Mouse (Mus musculus) midbrain, embryonic 10.5 days (tissue): ENCODE data around the gene Tsfm. TPM values are rescaled to one million over a fixed set of nuclear protein-coding genes. Genes with fewer than 3 reads are reported as not detected.
A peak's percentile ranks its signal among the peaks of the same experiment; 100 is the strongest.
"Not testable (repeated sequence)": the region's sequence is repeated elsewhere in the genome, so short reads cannot be mapped to it uniquely, and the experiment has no call there.

Experiments used
- DNase-seq: peaks from one replicate; pipeline ENCODE4 v3.0.0-alpha.2; 2017; ENCODE audit warnings: low spot score
- H3K27ac ChIP-seq: fragments of 300-500 bp; sonication (generic); replicated peaks from 2 replicates; pipeline ENCODE4 v1.5.1; 2016; ENCODE audit warnings: mild to moderate bottlenecking
- H3K27me3 ChIP-seq: fragments of 300-500 bp; sonication (generic); 2 replicates; pipeline ENCODE4 v1.6.1; 2016; ENCODE audit warnings: low read depth, mild to moderate bottlenecking; ENCODE audit not compliant: poor library complexity, severe bottlenecking
- H3K36me3 ChIP-seq: fragments of 300-500 bp; sonication (generic); 2 replicates; pipeline ENCODE4 v1.6.1; 2016; ENCODE audit warnings: mild to moderate bottlenecking, moderate library complexity
- H3K4me1 ChIP-seq: fragments of 300-500 bp; sonication (generic); 2 replicates; pipeline ENCODE4 v1.6.1; 2016
- H3K4me3 ChIP-seq: fragments of 300-500 bp; sonication (generic); 2 replicates; pipeline ENCODE4 v1.5.1; 2016; ENCODE audit warnings: mild to moderate bottlenecking, moderate library complexity
- H3K9me3 ChIP-seq: fragments of 300-500 bp; sonication (generic); replicated peaks from 2 replicates; pipeline ENCODE4 v1.6.1; 2016; ENCODE audit warnings: mild to moderate bottlenecking
- WGBS: fragments of 180-500 bp; shearing (Covaris S2); methylation state at CpG from one replicate; pipeline ENCODE4 v1.1.7; 2016; 5-methylcytosine and 5-hydroxymethylcytosine counted together
- polyA plus RNA-seq: library from polyadenylated mRNA; unstranded; fragments of >200 nt; fragmentation: Nextera tagmentation; extraction: Ambion mirVana; gene quantifications from 2 replicates; pipeline ENCODE4 v1.2.1, GENCODE M21; 2016

The Tsfm gene
- polyA plus RNA-seq, 1 experiment from 2014 or later, result 107 TPM

DNA sequence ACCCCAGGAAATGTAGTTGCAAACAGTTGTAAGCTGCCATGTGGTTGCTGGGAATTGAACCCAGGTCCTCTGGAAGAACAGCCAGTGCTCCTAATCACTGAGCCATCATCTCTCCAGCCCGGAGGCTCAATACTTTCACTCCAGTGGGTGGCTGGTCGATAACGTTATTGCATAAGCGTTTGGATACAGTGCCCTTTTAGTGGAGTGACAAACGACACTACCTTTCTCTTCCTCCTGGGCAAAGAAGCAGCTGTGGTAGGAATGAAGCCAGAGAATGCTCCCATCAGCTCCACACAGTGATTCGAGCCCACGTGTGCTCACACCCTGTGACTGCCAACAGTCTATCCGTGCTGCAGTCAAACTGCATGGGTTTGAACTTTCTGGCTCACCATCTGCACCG is 40.6 kb upstream of the Tsfm start:
- Histone ChIP-seq H3K4me1 (peaks cover 41% of the 10 kb centered on the region), H3K27ac (0 out of 2 replicates have a peak overlapping the region, but pooled peaks have one; percentile 92), H3K27me3 (peaks cover 15% of the 10 kb centered on the region), H3K36me3 (peaks cover 28% of the 10 kb centered on the region), H3K9me3 (no peaks in the 10 kb centered on the region), H3K4me3 (peak overlapping the region; percentile 71)
- no peak for DNase-seq
- WGBS, result 81% methylated on average over 9 of the region's 9 CpGs

DNA sequence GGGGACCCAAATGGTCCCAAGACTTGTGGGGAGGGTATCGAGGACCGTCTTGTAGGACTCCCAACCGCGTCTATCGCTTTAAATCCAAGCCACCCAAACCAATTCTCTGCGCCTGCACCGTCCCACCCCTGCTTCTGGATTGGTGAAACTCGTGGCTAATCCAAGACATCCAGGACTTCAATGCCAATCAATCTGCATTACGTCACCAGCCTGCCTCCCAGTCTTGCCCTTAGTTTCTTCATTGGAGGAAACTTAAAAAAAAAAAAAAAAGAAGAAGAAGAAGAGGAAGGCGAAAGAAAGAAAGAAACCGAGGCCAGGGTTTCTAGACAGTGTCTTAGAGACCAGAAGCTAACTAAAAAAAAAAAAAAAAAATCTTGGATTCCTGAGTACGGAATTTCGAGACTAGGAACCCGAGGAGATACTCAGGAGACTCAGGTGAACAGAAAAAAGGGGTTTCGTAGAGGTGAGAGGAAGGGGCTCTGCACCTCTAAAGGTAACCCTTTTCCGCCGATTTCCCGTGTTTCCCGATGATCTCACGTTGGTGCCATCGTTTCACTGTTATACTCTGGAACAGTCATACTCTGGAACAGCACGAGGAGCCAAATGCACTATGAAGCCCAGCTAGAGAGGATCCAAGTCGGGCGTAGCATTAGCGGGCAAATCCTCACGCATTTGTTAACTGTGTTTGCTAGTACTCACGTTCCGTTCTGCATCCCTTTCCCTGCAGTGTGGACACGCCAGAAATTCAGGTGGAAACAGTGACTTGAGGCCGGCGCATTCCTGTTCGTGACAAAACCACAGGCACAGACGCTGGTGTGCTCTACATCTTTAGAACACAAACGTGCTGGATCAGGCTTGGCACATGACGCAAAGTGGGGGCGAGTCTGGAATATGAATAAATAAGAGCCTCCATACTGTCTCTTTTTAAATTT is 39.8 kb upstream of the Tsfm start, which contains the start of gene Tspan31:
TSS of gene Tspan31 (minus strand) at position 75 of the 932 bp plus-strand sequence.
- peaks cover 44% of the 10 kb centered on the region for H3K4me1 ChIP-seq
- H3K4me3 ChIP-seq, result peak within 1 kb of the TSS; percentile 71
- peak within 1 kb of the TSS; percentile 92 for H3K27ac ChIP-seq
- WGBS, result 4% methylated on average over 36 of the region's 36 CpGs
- H3K9me3 ChIP-seq, result no peaks in the 10 kb centered on the region
- peaks cover 7% of the 10 kb centered on the region; the same call in 1 of the 2 replicates for H3K27me3 ChIP-seq
- peaks cover 35% of the 10 kb centered on the region for H3K36me3 ChIP-seq
- peak; percentile 92 for DNase-seq

DNA sequence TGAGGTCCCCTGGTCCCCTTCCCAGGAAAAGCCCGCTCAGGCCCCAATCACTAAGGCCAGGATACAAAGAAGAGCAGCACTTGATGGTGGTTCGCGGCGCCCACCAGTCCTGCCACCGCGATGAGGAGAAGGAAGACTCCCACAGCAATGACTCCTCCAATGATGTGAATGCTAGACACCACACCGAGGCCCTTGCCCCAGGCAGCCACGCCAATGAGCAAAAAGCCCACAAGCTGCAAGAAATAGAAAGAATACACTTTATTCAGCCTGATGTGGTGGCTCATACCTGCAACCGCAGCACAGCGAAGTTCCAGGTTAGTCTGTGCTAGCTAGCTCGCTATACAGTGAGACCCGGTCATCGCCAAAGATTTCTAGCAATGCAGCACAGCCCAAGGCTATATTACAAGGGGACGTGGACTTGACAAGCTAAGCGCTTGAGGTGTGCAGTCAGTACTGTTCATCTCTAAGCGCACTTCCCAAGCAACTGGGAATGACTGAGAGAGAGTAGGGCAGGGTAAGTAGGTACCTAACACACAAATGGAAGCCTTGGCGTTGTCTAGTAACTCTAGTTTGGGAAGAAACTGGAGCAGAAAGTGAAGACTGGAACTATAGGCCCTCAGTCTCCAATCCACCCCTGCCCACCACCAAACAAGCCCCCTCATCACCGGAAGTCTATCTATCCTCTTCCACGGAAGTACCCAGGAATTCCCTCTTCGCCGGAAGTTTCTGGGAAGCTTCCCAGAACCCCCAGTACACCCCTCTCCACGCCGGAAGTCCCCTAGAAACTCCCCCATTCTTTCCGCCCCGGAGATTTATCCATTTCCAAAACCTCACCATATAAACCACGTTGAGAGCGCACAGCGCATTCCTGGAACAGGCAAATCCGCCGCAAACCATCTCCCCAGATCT is 38.9 kb upstream of the Tsfm start:
- Histone ChIP-seq H3K27ac (peak overlapping the region; percentile 92), H3K4me1 (peaks cover 49% of the 10 kb centered on the region), H3K27me3 (no peaks in the 10 kb centered on the region), H3K36me3 (peaks cover 44% of the 10 kb centered on the region), H3K4me3 (peak overlapping the region; percentile 71), H3K9me3 (no peaks in the 10 kb centered on the region)
- 9% methylated on average over 30 of the region's 30 CpGs for WGBS
- peak; percentile 51 for DNase-seq

DNA sequence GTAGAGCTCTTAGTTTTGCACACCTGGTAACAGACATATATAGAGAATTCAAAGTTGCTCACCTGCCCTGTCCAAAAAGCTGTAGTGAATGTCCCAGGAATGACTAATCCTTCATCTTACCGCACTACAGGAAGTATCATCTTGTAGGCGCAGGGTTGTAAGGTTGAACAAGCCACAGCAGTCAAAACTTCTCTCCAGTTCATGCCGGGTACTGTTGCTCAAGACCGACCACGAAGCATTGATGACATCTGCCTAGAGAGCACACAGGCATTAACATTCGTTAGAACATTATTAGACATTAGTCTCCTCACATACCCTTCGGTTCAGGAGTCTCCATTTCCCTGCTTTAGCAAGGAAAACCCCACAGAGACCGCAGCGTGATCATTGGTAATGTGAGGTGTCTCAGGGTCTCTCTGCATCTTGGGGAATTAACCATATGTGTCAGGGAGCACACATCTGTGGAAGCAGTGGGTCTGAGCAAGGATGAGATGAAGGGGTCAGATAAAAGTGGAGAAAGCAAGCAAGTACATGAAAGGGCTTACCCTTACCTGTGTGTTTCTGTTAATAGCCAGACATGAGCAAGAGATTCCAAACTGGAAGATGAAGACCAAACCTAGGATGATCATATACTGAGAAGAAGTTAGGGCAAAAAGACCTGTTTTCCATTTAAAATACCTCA is 37.9 kb upstream of the Tsfm start:
- H3K4me3 ChIP-seq, result peak overlapping the region; percentile 71
- no peaks in the 10 kb centered on the region for H3K27me3 ChIP-seq
- peaks cover 49% of the 10 kb centered on the region for H3K36me3 ChIP-seq
- H3K4me1 ChIP-seq, result peaks cover 52% of the 10 kb centered on the region
- 88% methylated on average over 9 of the region's 9 CpGs for WGBS
- H3K27ac ChIP-seq, result peak overlapping the region; percentile 92
- no peaks in the 10 kb centered on the region for H3K9me3 ChIP-seq
- DNase-seq, result no peak

DNA sequence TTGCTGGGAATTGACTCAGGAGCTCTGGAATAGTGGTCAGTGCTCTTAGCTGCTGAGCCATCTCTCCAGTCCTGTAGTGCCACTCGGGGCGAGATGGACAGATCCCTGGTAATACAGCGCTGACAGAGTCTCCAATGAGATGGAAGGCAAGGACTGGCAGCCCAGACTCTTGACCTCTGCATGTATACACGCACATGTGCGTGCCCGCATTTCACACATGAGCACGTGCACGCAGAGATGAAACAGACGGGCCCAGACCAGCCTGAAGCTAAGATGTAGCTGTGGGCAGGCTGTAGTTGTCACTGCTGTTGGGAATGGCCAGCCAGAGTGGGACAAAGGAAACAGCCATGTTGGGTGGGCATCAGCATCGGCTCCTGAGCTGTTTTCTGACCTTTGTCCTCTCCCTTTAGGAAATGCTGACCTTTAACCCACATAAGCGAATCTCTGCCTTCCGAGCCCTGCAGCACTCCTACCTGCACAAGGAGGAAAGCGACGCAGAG is 35.9 kb upstream of the Tsfm start:
- DNase-seq, result no peak
- Histone ChIP-seq H3K36me3 (peaks cover 49% of the 10 kb centered on the region), H3K27ac (no peak overlapping the region), H3K27me3 (peaks cover 4% of the 10 kb centered on the region; the same call in 1 of the 2 replicates), H3K9me3 (no peaks in the 10 kb centered on the region), H3K4me3 (peak overlapping the region; percentile 29; the same call in 1 of the 2 replicates), H3K4me1 (peaks cover 61% of the 10 kb centered on the region)
- WGBS, result 89% methylated on average over 14 of the region's 14 CpGs

DNA sequence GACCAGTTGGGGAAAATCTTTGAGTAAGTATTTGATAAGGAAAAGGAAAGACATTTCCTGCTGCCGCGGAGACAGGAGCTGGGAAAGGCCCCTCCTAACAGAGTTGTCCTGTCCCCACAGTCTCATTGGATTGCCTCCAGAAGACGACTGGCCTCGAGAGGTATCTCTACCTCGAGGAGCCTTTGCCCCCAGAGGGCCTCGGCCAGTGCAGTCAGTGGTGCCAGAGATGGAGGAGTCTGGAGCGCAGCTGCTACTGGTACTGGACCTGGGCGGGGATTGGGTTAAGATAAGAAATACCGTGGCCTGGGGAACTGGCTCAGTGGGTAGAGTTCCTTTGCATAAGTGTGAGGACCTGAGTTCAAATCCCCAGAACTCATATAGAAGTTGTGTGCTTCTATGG is 35.3 kb upstream of the Tsfm start:
- WGBS, result 89% methylated on average over 9 of the region's 9 CpGs
- Histone ChIP-seq H3K4me3 (peak overlapping the region; percentile 30), H3K27ac (no peak overlapping the region), H3K27me3 (peaks cover 10% of the 10 kb centered on the region), H3K36me3 (peaks cover 49% of the 10 kb centered on the region), H3K4me1 (peaks cover 61% of the 10 kb centered on the region), H3K9me3 (no peaks in the 10 kb centered on the region)
- no peak for DNase-seq

DNA sequence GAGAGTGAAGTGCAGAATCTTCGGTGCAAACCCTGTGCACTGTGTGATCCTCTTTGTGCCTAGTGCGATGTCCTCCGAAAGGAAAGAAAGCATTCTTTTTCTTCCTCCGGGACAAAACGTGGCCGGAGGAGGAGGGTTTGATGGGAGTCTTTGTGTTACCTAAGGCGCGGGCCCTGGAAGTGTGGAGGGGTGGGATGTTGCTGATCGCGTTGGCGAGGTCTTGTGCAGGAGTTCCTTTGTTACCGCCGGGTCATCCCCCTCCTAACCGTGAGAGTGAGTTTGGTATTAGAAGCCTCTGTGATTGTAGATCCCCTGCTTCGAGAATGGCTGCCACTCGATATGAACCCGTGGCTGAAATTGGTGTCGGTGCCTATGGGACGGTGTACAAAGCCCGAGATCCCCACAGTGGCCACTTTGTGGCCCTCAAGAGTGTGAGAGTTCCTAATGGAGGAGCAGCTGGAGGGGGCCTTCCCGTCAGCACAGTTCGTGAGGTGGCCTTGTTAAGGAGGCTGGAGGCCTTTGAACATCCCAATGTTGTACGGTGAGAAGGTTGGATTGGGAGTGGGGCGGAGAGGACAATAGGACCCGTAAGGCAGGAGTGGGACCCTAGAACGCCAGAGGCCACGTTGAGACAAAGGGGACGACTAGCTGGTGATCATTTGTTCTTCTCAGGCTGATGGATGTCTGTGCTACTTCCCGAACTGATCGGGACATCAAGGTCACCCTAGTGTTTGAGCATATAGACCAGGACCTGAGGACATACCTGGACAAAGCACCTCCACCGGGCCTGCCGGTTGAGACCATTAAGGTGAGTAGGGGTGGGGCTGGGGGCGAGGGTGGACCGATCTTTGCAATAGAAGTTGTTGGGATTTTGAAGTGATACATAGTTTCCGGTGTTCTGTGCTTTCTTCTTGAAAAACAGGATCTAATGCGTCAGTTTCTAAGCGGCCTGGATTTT is 33.6 kb upstream of the Tsfm start:
- Histone ChIP-seq H3K27me3 (peaks cover 20% of the 10 kb centered on the region), H3K36me3 (peaks cover 49% of the 10 kb centered on the region), H3K27ac (peak overlapping the region; percentile 99), H3K9me3 (no peaks in the 10 kb centered on the region), H3K4me1 (peaks cover 71% of the 10 kb centered on the region), H3K4me3 (peak overlapping the region; percentile 86)
- peak; percentile 57 for DNase-seq
- 17% methylated on average over 37 of the region's 37 CpGs for WGBS

DNA sequence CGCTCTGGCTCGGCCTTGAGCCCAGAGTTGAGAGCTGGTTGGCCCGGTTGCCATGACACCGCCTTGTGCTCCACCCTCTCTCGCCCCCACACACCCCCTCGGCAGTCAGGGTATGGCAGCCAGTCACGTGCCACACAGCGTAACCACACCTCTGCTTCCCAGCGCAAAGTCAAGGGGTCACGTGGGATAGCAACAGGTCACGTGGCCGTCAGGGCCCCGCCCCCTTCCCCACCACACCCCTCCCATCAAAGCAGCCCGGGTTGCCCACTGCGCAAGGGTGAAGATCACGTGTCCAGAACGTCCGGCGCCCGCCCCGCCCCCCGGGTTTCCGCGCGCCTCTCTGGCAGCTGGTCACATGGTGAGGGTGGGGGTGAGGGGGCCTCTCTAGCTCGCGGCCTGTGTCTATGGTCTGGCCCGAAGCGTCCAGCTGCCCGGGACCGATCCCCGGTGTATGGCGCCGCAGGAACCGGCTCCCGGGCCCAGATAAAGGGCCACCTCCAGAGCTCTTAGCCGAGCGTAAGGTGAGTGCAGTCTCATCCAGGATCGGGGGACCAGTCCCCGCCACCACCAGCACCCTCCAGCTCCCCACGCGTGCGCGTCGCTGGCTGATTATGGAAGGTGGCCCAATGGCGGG is 32.7 kb upstream of the Tsfm start, which contains the start of gene Cdk4:
TSS of gene Cdk4 (plus strand) at position 296 of the 634 bp plus-strand sequence.
- H3K27ac ChIP-seq, result peak within 1 kb of the TSS; percentile 99
- peak within 1 kb of the TSS; percentile 86 for H3K4me3 ChIP-seq
- H3K36me3 ChIP-seq, result peaks cover 42% of the 10 kb centered on the region
- peak; percentile 100 for DNase-seq
- under 1% methylated on average over 46 of the region's 46 CpGs for WGBS
- H3K4me1 ChIP-seq, result peaks cover 71% of the 10 kb centered on the region
- no peaks in the 10 kb centered on the region for H3K9me3 ChIP-seq
- H3K27me3 ChIP-seq, result peaks cover 29% of the 10 kb centered on the region

DNA sequence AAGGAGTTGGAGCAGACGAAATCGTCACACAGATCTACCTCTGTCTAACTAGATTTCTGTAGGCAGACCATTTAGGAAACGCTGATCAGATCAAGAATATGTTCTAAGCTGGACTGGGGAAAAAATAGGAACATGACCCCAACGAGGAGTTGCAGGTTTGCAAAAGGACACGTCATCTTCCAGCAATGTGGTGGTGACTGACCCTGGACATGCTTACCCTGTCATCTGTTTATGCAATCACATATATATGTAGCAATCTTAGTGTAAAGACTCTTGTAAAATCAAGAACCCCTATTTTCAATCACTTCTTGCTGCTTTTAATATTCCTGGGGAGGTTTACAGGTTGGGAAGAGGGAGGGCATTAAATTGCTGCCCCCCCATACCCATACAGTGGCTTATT is 31.9 kb upstream of the Tsfm start:
- WGBS, result 83% methylated on average over 5 of the region's 5 CpGs
- no peak for DNase-seq
- H3K36me3 ChIP-seq, result peaks cover 37% of the 10 kb centered on the region
- H3K9me3 ChIP-seq, result no peaks in the 10 kb centered on the region
- H3K27ac ChIP-seq, result peak overlapping the region; percentile 99; the same call in 1 of the 2 replicates
- H3K27me3 ChIP-seq, result peaks cover 31% of the 10 kb centered on the region
- H3K4me3 ChIP-seq, result peak overlapping the region; percentile 86; the same call in 1 of the 2 replicates
- H3K4me1 ChIP-seq, result peaks cover 73% of the 10 kb centered on the region

DNA sequence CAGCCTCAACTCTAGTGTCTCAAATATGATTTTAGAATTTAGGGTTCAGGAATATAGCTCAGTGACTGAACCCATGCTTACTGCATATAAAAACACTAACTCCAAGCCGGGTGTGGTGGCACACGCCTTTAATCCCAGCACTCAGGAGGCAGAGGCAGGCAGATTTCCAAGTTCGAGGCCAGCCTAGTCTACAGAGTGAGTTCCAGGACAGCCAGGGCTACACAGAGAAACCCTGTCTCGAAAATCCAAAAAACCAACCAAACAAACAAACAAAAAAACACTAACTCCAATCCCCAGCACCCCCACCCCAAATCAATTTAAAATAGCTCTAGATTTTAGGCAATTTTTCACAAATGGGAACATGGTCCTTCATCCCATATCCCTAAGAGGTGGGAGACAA is 31.5 kb upstream of the Tsfm start:
- H3K27ac ChIP-seq, H3K4me3 ChIP-seq, H3K9me3 ChIP-seq, DNase-seq: not testable (repeated sequence)
- Histone ChIP-seq H3K27me3 (peaks cover 35% of the 10 kb centered on the region), H3K4me1 (peaks cover 75% of the 10 kb centered on the region), H3K36me3 (peaks cover 37% of the 10 kb centered on the region)
- WGBS, result 90% methylated on average over 4 of the region's 4 CpGs

DNA sequence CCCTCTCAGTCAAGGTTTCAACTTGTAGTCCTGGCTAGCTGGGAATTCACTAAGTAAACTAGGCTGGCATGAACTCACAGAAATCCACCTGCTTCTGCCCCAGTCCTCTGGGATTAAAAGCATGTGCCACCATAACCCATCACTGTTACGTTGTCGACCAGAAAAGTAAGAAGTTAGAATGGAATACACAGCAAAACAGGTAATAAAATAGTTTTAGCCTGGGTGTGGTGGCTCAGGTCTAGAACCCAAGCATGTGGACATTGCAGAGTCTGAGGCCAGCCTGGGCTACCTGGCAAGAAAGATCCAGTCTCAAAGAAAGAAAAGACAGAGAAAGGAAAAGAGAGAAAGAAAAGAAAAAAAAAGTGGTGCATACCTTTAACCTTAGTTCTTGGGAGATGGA is 30.9 kb upstream of the Tsfm start:
- H3K36me3 ChIP-seq, result peaks cover 37% of the 10 kb centered on the region
- no peaks in the 10 kb centered on the region for H3K9me3 ChIP-seq
- peaks cover 71% of the 10 kb centered on the region for H3K4me1 ChIP-seq
- H3K27ac ChIP-seq, result no peak overlapping the region
- no peak overlapping the region for H3K4me3 ChIP-seq
- 80% methylated on average over 2 of the region's 2 CpGs for WGBS
- no peak for DNase-seq
- H3K27me3 ChIP-seq, result peaks cover 36% of the 10 kb centered on the region
